Mouse (Mus musculus) kidney, adult 2 months (tissue): ENCODE data around the gene Kcnh1.
A peak's percentile ranks its signal among the peaks of the same experiment; 100 is the strongest.

Experiments used
- CTCF ChIP-seq: fragments of 200-500 bp; conservative IDR thresholded peaks from 2 replicates; pipeline ENCODE4 v1.5.1; 2011; ENCODE audit warnings: low read depth, mild to moderate bottlenecking, control low read depth, low read length, moderate library complexity, mixed read lengths; ENCODE audit not compliant: insufficient read depth, insufficient read length
- POLR2A ChIP-seq: fragments of 200-500 bp; IDR thresholded peaks from one replicate; pipeline ENCODE4 v1.6.1; 2011; ENCODE audit warnings: low read depth, low read length, control low read depth

DNA sequence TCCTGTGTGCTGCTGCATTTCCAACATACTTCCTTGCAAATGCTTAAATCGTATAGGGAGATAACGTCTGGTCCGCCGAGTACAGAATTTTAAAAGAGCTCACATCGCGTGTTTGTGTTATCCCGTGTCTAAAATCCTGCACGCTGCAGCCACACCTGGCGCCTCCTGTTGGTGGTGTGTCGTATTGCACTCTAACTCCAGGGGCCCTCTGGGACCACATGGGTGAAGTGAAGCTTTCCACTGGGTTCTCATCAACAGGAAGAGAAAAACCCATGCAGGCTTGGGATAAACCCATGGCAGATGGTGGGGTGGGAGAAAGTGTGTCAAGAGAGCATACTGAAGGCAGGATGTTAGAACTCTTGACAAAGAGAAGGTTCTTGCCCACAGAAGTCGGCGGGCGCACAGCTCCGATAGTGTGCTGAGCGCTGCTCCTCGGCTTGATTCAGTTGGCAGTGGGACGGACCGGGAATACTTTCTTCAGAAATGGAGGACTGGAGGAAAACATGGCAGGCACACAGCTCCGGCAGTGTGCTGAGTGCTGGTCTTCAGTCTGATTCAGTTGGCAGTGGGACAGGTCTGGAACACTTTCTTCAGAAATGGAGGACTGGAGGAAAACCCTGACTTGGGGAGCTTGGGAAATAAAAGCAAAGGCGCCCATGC lies 253.6 kb downstream of the Kcnh1 start:
- TF ChIP-seq POLR2A (no peak), CTCF (peak; percentile 40)
